Mouse (Mus musculus): ENCODE results near the gene Tmem60. TPM values are rescaled to one million over a fixed set of nuclear protein-coding genes. Genes with fewer than 3 reads are reported as not detected.

The Tmem60 gene
- total RNA-seq, 1 experiment from 2014 or later: 8.8 TPM

- ATAC-seq (ENCODE audit: extremely low read depth, insufficient number of reproducible peaks, low FRiP score, poor library complexity, severe bottlenecking): no peak
Measured at GRCm38 (mm10) chr5:20904647-20905046, 22.7 kb downstream of the Tmem60 start.

DNA sequence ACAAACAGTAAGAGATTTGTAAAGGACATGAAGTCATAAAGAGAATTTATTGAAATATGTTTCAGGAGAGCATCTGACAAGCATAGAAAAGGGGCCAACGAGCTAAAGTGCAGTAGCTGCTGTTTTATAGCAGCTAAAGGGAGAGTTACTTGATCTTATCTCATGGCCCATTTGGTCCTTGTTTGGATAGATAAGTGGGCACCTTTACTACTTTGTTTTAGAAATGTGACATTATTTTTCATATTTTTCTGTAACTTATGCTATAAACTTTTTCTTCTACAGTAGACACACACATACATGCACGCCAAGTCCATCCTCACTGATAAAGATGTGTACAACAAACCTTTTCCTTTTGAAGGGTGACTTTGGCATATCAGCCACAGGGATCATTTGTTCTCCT, 23.4 kb downstream of the Tmem60 start:
- ATAC-seq (ENCODE audit: extremely low read depth, insufficient number of reproducible peaks, low FRiP score, poor library complexity, severe bottlenecking): no peak

DNA sequence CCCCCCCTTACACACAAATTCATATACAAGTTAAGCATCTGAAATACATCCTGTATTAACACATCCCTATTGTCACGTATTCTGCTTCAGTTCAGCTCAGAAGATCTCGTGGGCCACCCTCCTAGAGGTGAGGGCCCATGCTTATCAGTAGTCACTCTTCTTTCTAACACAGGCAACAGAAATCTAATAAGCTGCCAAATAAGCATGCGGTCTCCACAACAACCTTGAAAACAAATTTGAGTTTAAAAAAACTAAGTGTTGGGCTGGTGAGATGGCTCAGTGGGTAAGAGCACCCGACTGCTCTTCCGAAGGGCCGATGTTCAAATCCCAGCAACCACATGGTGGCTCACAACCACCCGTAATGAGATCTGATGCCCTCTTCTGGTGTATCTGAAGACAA, 24.2 kb downstream of the Tmem60 start:
- ATAC-seq (ENCODE audit: extremely low read depth, insufficient number of reproducible peaks, low FRiP score, poor library complexity, severe bottlenecking): no peak

- no peak for ATAC-seq (ENCODE audit: extremely low read depth, insufficient number of reproducible peaks, low FRiP score, poor library complexity, severe bottlenecking)
Measured at GRCm38 (mm10) chr5:20911741-20912140, 29.8 kb downstream of the Tmem60 start.

DNA sequence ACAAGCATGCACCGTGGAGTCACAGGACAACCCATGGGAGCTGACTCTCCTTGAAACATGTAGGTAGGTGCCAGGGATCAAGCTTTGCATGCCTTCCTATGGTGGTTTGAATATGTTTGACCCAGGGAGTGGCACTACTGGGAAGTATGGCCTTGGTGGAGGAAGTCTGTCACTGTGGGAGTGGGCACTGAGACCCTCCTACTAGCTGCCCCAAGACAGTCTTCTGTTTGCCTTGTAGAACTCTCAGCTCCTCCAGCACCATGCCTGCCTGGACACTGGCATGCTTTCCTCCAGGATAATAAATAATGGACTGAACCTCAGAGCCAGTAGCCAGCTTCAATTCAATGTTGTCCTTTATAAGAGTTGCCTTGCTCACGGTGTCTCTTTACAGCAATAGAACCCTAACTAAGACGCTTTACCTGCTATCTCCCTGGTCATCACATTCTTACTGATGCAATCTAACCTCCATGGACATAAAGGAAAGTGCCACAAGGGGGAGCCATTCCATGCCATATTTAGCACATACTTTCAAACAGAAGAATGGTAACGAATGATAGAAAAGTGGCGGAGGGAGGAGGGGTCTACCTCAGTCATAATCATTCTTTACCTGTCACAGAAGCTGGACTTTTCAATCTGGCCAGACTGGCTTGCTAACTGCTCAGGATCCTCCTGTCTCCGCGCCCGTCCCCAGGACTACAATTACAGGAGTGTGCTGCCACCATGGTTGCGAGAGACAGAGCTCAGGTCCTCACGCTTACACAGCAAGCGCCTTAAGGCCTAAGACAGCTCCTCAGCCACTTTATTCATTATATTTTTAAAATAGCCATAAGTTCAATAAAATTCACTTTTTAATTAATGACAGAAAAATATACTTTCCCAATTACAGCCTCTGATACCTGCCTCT, 31.6 kb downstream of the Tmem60 start:
- ATAC-seq (ENCODE audit: extremely low read depth, insufficient number of reproducible peaks, low FRiP score, poor library complexity, severe bottlenecking): peak; percentile 74

- no peak for ATAC-seq (ENCODE audit: extremely low read depth, insufficient number of reproducible peaks, low FRiP score, poor library complexity, severe bottlenecking)
Measured at GRCm38 (mm10) chr5:20918967-20919366, 37.0 kb downstream of the Tmem60 start.

DNA sequence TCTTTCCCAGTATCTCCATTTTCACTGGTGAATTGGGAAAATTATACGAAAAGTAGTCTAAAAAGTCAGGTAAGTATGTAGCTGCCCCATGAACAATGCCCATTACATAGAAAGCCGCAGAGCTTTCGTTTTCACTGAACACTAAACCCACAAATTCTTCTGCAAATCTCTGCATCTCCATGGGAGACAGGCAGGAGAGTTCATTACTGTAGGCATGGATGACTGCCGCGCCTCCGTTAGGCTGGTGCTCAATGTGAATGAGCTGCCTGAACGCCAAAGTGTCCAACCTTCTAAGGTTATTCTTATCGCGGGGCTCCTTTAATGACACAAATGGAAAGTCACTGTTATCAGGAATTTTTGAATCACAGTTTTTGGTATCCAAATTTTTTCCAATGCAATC, 37.6 kb downstream of the Tmem60 start:
- no peak for ATAC-seq (ENCODE audit: extremely low read depth, insufficient number of reproducible peaks, low FRiP score, poor library complexity, severe bottlenecking)

- no peak for ATAC-seq (ENCODE audit: extremely low read depth, insufficient number of reproducible peaks, low FRiP score, poor library complexity, severe bottlenecking)
Measured at GRCm38 (mm10) chr5:20924608-20925007, 42.6 kb downstream of the Tmem60 start.

DNA sequence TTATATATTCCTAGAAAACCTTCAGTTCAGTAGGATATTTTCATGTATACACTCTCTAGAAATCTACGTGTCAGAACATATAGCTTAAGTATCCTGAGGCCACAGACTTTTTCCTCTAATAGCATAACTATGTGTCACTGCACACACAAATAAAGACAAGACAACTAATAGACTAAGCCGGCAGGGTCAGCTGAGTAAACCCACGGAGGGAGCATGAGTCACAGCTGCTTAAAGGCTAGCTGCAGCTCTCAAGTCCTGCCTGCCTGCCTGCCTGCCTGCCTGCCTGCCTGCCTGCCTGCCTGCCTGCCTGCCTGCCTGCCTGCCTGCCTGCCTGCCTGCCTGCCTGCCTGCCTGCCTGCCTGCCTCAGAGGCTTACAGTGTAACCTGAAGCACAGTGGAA, 43.5 kb downstream of the Tmem60 start:
- no peak for ATAC-seq (ENCODE audit: extremely low read depth, insufficient number of reproducible peaks, low FRiP score, poor library complexity, severe bottlenecking)

DNA sequence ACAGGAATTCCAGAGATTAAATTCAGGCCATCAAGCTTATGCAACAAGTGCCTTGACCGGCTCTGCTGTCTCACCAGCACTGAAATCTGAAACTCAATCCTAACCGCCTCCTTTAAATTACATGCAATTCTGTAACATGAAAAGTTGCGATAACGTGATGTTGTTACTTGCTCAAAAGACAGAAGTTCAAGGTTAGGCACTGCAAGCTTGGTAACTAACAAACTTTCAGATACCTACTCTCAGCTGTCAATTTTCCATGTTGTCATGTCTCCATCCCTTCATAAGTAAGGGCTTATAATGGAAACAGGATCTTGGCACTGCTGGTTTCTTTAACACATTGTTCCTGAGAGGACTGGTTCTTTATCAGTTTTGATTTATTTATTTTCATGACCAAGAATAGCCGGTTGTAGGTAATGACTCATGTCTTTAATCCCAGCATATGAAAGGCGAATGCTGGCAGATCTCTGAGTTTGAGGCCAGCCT, 47.7 kb downstream of the Tmem60 start:
- ATAC-seq (ENCODE audit: extremely low read depth, insufficient number of reproducible peaks, low FRiP score, poor library complexity, severe bottlenecking): no peak

DNA sequence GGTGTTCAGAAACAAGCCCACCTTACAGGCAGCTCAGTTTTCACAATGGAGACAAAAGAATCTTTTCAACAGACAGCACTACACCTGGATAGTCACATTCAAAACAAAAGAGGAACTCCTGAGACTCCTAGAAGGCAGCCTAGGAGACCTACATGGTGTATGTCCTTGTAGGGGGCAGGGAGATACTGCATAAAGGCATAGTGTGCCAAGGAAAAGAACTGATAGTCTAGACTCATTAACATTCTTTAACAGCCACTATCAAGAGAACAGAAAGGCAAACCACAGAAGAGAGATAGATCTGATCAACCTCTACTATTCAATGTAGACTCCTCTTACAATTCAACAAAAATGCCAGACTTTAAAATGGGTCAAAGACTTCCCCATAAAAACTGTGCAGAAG, 48.4 kb downstream of the Tmem60 start:
- no peak; the same call in 1 of the 2 replicates for ATAC-seq (ENCODE audit: extremely low read depth, insufficient number of reproducible peaks, low FRiP score, poor library complexity, severe bottlenecking)

DNA sequence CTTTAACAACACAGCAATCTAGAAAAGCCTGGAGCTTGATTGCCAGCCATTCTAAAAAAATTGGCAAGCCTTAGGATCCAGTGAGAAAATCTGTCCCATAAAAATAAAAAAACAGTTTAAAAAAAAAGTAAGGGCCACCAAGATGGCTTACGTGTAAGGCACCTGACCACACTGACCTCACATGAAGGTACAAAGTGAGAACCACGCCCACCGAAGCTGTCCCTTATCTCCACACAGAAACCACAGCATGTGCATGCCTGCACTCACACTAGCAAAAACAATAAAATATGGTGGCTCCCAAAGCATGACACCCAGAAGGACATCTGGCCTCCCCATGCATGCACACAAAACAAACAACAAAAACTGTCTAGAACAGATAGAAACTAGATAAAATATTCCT, 49.3 kb downstream of the Tmem60 start:
- ATAC-seq (ENCODE audit: extremely low read depth, insufficient number of reproducible peaks, low FRiP score, poor library complexity, severe bottlenecking): no peak

- peak; percentile 80 for ATAC-seq (ENCODE audit: extremely low read depth, insufficient number of reproducible peaks, low FRiP score, poor library complexity, severe bottlenecking)
Measured at GRCm38 (mm10) chr5:20932585-20932984, 50.6 kb downstream of the Tmem60 start.

- no peak for ATAC-seq (ENCODE audit: extremely low read depth, insufficient number of reproducible peaks, low FRiP score, poor library complexity, severe bottlenecking)
Measured at GRCm38 (mm10) chr5:20935934-20936333, 53.9 kb downstream of the Tmem60 start.

Other genes with a start within 250 kb of the Tmem60 start
- 39.4 and 52.6 TPM in 2 replicates for gene Phtf2, start 67 bp upstream of the Tmem60 start, total RNA-seq (2017)
- 50.3 and 62.8 TPM in 2 replicates for gene Rsbn1l, start 74.2 kb downstream of the Tmem60 start, total RNA-seq (2017)
- 110 and 117 TPM in 2 replicates for gene Ptpn12, start 173.7 kb downstream of the Tmem60 start, total RNA-seq (2017)

Data from neutrophil, adult 5-6 weeks (primary cell).